Mouse (Mus musculus) layer of hippocampus, postnatal 25 days (tissue): ENCODE measurements around the gene Neurl1b. TPM values are rescaled to one million over a fixed set of nuclear protein-coding genes. Genes with fewer than 3 reads are reported as not detected.

Source experiments
- DNase-seq, 2 experiments: peaks; one replicate each; pipeline ENCODE4 v3.0.0; 2022; ENCODE audit warnings: mixed read lengths in 2 of 2, low spot score in 1 of 2; ENCODE audit errors: extremely low spot score in 1 of 2
- total RNA-seq, 2 experiments: library from RNA; stranded (reverse); gene quantifications; 2 replicates each; pipeline ENCODE4 v1.2.3; 2021

Gene Neurl1b
- total RNA-seq, 2 experiments from 2014 or later, result 72.1 to 76.1 TPM

- DNase-seq, result no peak
These were observed 22.3 kb upstream of the Neurl1b start for GRCm38 (mm10) chr17:26392355-26392754.

- DNase-seq, result no peak
These were observed 17.9 kb upstream of the Neurl1b start for GRCm38 (mm10) chr17:26396765-26397164.

- DNase-seq, result no peak
These were observed 17.3 kb upstream of the Neurl1b start for GRCm38 (mm10) chr17:26397339-26397738.

- DNase-seq, result no peak
These were observed 9.1 kb upstream of the Neurl1b start for GRCm38 (mm10) chr17:26405340-26406100.

GRCm38 (mm10) chr17:26412967-26413366 is 1.7 kb upstream of the Neurl1b start:
- DNase-seq, result no peak

GRCm38 (mm10) chr17:26414184-26414522 is 476 bp upstream of the Neurl1b start:
- DNase-seq, result no peak

- DNase-seq, result no peak
These were observed 781 bp downstream of the Neurl1b start for GRCm38 (mm10) chr17:26415355-26415865.

GRCm38 (mm10) chr17:26416141-26416540 is 1.5 kb downstream of the Neurl1b start:
- DNase-seq, result no peak

GRCm38 (mm10) chr17:26417770-26418421 is 3.3 kb downstream of the Neurl1b start:
- DNase-seq, result no peak

- no peak for DNase-seq
These were observed 6.0 kb downstream of the Neurl1b start for GRCm38 (mm10) chr17:26420491-26421247.

- DNase-seq, result peak in 1 of 2 experiments; percentile 46
These were observed 6.9 kb downstream of the Neurl1b start for GRCm38 (mm10) chr17:26421561-26421960.

- DNase-seq, result no peak
These were observed 7.8 kb downstream of the Neurl1b start for GRCm38 (mm10) chr17:26422390-26422789.

GRCm38 (mm10) chr17:26423967-26424641 is 9.5 kb downstream of the Neurl1b start:
- no peak for DNase-seq

GRCm38 (mm10) chr17:26424973-26425735 is 10.5 kb downstream of the Neurl1b start:
- peak in 1 of 2 experiments; percentile 46 for DNase-seq

- DNase-seq, result no peak
These were observed 18.7 kb downstream of the Neurl1b start for GRCm38 (mm10) chr17:26433295-26433694.

- no peak for DNase-seq
These were observed 22.6 kb downstream of the Neurl1b start for GRCm38 (mm10) chr17:26437089-26437815.

GRCm38 (mm10) chr17:26439001-26439400 is 24.4 kb downstream of the Neurl1b start:
- no peak for DNase-seq

- no peak for DNase-seq
These were observed 26.4 kb downstream of the Neurl1b start for GRCm38 (mm10) chr17:26441024-26441423.

- no peak for DNase-seq
These were observed 27.6 kb downstream of the Neurl1b start for GRCm38 (mm10) chr17:26442197-26442596.
